Mouse (Mus musculus): ENCODE data around the gene Tbc1d9.

DNA sequence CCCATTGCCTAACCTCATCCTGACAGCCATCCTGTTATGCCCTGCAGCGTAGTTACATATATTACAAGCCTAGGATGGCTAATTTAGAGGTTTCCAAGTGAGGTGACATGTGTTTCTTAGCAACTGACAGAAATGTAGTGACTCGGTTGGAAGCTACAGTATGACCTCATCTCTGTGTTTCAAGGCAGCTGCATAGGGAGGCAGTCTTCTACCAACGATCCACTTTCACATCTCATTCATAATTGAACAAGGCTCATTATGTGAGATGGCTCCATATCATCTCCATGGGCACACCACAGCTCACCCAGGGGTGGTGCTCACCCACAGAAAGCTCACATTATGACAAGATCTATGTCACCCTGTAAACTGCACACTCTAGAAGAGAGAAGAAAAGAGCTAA lies 55.6 kb downstream of the Tbc1d9 start:
- TF ChIP-seq CTCF (IDR thresholded peaks at IDR 0.05; ENCODE audit: low read depth) (no peak), EP300 (IDR thresholded peaks at IDR 0.05; ENCODE audit: low read depth) (no peak)

Measured in heart, postnatal 0 days (tissue).